Mouse (Mus musculus) heart, adult 9 months (tissue): ENCODE results near the gene Cldn2.
A peak's percentile ranks its signal among the peaks of the same experiment; 100 is the strongest.

Experiments used
- DNase-seq, 2 experiments: peaks; one replicate each; pipeline ENCODE4 v3.0.0; 2022; ENCODE audit warnings: low spot score in 2 of 2

The Cldn2 gene

DNA sequence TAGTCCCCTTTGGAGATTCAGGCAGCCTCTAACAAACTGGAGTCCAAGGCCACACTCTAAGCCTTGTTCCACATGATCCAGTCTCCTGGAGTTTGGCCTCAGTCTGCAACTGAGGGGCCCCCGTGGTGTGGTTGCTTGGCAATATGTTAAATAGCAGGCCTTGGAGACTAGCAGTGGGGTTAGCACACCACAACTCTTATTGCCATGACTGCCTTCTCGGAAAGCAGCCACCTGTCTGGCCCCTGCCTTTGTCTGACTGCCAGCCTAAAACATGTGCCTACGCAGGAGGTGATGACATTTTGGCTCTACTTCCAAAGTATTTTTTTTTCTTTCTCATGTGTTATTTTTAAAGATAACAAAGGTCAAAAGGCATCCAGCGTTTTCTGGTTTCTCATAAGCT lies 7.5 kb downstream of the Cldn2 start:
- no peak for DNase-seq

GRCm38 (mm10) chrX:139808501-139808900 lies 7.9 kb downstream of the Cldn2 start:
- no peak for DNase-seq

- DNase-seq = no peak
Observed at GRCm38 (mm10) chrX:139812636-139813298, 12.1 kb downstream of the Cldn2 start.

DNA sequence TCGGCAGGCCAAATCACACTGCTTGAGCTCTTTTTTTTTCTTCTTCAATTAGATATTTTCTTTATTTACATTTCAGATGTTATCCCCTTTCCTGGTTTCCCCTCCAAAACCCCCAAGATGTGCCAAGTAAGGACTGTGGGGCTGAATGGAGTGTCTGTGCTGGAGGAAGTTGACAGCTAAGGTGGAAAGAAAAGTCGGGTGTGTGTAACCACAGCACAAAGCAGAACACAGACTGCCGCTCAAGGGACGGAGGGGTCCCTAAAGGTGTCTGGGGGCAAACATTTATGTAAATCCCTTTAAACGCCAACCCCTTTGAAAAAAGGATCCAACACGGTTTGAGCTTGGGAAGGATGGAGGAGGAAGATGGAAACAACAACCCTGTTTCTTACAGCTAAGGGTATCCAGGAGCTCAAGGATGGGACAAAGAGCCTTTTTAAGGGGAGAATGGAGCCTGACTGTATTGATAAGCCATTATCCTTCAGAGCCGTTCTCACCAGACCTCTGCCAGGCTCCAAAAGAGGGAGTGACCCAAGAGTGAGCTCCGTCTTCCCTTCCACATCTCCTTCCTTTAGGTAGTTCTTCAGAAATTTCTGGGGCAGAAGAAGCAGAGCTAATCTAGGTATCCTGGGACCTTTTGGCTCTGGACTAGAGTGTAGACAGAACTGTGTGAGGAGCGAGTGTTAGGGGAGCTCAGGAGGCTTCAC lies 12.8 kb downstream of the Cldn2 start:
- DNase-seq = no peak

DNA sequence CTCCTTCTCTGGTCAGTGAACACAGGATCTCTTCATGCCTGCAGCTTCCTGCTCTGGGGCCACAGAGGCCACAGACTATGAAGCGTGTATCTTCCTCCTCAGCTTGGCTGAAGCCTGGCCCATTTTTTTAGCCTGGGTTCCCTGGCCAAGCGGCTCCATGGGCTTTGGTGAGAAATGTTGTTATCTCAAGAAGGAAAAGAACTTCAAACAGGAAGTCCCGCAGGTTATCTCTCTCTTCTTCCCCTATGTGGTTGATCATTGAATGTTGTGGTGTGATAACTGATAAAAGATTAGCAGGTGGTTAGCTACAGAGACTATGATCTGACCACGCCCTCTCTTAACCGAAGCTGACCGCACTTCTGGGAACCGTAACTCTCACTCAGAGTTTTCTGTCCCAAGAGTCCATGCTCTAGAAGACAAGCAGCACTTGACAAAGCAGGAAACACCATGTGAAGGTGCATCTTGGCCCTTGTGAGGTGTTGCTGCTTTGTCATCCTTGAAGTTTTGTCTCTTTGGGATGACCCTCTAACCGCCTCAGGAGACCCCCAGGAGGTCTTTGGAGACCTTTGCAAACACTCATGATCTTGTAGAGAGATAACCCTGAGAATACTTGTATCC lies 13.5 kb downstream of the Cldn2 start:
- no peak for DNase-seq

DNA sequence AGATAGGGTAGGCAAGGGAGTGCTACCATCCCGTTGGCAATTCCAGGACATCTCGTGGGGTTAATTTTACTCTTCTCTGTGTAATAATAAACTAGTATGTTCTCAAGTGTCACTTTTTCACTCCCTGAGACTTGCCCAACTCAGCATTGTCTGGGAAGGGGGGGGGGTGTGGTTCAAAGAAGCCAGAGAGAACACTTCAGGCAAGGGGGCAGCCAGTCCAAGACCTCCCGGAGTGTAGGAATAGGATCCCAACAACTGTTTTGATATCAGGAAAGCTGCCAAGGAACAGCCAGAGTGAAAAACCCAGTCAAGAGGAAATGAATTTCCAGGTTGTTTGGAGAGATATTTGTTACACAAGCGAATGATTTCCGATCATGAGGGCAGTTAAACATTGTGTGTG lies 14.6 kb downstream of the Cldn2 start:
- DNase-seq = no peak

GRCm38 (mm10) chrX:139825402-139825801 lies 24.8 kb downstream of the Cldn2 start:
- no peak for DNase-seq

- DNase-seq = no peak
Observed at GRCm38 (mm10) chrX:139826926-139827325, 26.3 kb downstream of the Cldn2 start.

- DNase-seq = no peak
Observed at GRCm38 (mm10) chrX:139828363-139829092, 27.9 kb downstream of the Cldn2 start.

- peak in 1 of 2 experiments; percentile 8 for DNase-seq
Observed at GRCm38 (mm10) chrX:139832464-139832863, 31.8 kb downstream of the Cldn2 start.

- no peak for DNase-seq
Observed at GRCm38 (mm10) chrX:139839057-139839456, 38.4 kb downstream of the Cldn2 start.

DNA sequence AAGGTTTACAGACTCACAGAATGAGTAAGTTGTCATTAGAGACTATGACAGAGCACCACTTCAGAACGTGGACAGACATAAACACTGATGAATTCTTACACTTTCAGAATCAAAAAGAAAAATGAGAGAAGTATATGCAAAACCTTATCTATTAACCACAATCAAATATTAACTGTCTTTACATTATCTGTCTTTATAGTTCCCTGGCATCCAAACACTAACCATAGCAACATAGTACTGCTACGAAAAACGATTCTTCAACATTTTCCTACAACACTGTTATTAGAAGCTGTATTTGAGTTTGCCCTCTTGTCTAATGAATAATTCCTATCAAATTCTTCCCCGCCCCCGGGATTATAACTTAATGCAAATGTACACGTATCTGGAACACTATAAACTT lies 40.5 kb downstream of the Cldn2 start:
- DNase-seq = no peak

- no peak for DNase-seq
Observed at GRCm38 (mm10) chrX:139854795-139855194, 54.2 kb downstream of the Cldn2 start.

DNA sequence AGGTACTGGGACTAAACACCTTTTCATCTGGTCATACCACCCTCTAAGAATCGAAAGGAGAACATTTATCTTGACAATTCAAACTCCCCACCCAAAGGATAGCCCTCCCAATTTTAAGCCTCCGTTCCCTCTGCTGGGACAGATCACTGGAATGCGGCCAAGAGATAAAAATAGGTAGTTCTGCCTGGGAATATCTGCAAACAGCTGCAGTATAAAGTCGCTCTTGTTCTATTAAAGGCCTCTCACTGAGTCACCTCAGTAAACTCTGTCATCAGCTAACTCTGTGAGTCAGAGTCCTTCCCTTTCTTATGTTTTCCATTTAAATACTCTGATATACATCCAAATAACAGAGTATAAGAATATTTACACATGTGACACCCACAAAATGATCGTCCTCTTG lies 58.8 kb downstream of the Cldn2 start:
- DNase-seq = peak in 1 of 2 experiments; percentile 1
